Mouse (Mus musculus) small intestine, adult 2 months (tissue): ENCODE measurements around the gene Tnnt3.

ENCODE experiments used
- CTCF ChIP-seq: fragments of 200-500 bp; IDR thresholded peaks from 2 replicates; pipeline ENCODE4 v1.5.1; 2012; ENCODE audit warnings: low read depth, mild to moderate bottlenecking, control low read depth, inconsistent platforms, low read length, moderate library complexity, mixed read lengths; ENCODE audit not compliant: insufficient replicate concordance, insufficient read length; ENCODE audit errors: extremely low read depth
- POLR2A ChIP-seq: fragments of 200-500 bp; IDR thresholded peaks from 2 replicates; pipeline ENCODE4 v1.6.1; 2012; ENCODE audit warnings: low read depth, mild to moderate bottlenecking, control low read depth, inconsistent platforms, low read length, moderate library complexity

DNA sequence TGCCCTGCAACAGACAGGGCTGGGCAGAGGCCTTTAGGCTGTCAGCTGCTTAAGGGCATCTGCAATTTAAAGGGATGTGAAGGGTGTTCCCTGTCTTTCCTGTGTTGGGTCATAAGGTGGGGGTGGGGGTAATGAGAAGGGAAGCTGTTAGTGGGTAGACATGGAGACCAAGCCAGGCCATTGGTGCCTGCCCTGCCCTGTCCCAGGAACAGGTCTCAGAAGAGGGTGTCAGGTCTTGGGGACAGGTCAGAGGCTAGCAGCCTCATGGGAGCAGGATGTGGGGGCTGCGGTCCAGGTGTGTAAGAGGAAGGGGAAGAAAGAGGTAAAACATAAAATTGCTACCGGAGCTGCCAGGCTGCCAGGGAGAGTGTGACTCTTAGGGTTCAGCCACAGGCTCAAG lies 37.2 kb upstream of the Tnnt3 start:
- TF ChIP-seq CTCF (no peak), POLR2A (no peak)
